Mouse (Mus musculus): ENCODE measurements around the gene Hip1r.

The Hip1r gene

GRCm38 (mm10) chr5:124017941-124018340 is 44.5 kb downstream of the Hip1r start:
- DNase-seq (ENCODE audit: low spot score) = no peak

- DNase-seq (ENCODE audit: low spot score) = no peak
These were observed 45.2 kb downstream of the Hip1r start for GRCm38 (mm10) chr5:124018651-124019050.

GRCm38 (mm10) chr5:124019348-124020216 is 46.2 kb downstream of the Hip1r start:
- peak; percentile 27 for DNase-seq (ENCODE audit: low spot score)

GRCm38 (mm10) chr5:124021148-124021547 is 47.7 kb downstream of the Hip1r start:
- DNase-seq (ENCODE audit: low spot score) = peak; percentile 64

- DNase-seq (ENCODE audit: low spot score) = no peak
These were observed 48.3 kb downstream of the Hip1r start for GRCm38 (mm10) chr5:124021701-124022100.

- DNase-seq (ENCODE audit: low spot score) = no peak
These were observed 48.9 kb downstream of the Hip1r start for GRCm38 (mm10) chr5:124022365-124022764.

GRCm38 (mm10) chr5:124024677-124025076 is 51.2 kb downstream of the Hip1r start:
- DNase-seq (ENCODE audit: low spot score) = no peak

- no peak for DNase-seq (ENCODE audit: low spot score)
These were observed 51.7 kb downstream of the Hip1r start for GRCm38 (mm10) chr5:124025146-124025545.

GRCm38 (mm10) chr5:124025587-124026441 is 52.4 kb downstream of the Hip1r start:
- no peak for DNase-seq (ENCODE audit: low spot score)

- no peak for DNase-seq (ENCODE audit: low spot score)
These were observed 53.1 kb downstream of the Hip1r start for GRCm38 (mm10) chr5:124026568-124026967.

GRCm38 (mm10) chr5:124027702-124028470 is 54.5 kb downstream of the Hip1r start:
- peak; percentile 25 for DNase-seq (ENCODE audit: low spot score)

- DNase-seq (ENCODE audit: low spot score) = no peak
These were observed 55.3 kb downstream of the Hip1r start for GRCm38 (mm10) chr5:124028680-124029079.

- no peak for DNase-seq (ENCODE audit: low spot score)
These were observed 56.0 kb downstream of the Hip1r start for GRCm38 (mm10) chr5:124029220-124030035.

- no peak for DNase-seq (ENCODE audit: low spot score)
These were observed 57.1 kb downstream of the Hip1r start for GRCm38 (mm10) chr5:124030386-124031067.

- DNase-seq (ENCODE audit: low spot score) = peak; percentile 50
These were observed 57.9 kb downstream of the Hip1r start for GRCm38 (mm10) chr5:124031068-124031955.

GRCm38 (mm10) chr5:124032001-124032508 is 58.6 kb downstream of the Hip1r start, which contains the start of gene Vps37b:
Gene Vps37b, minus strand, starts transcription at chr5:124032270.
- peak; percentile 87 for DNase-seq (ENCODE audit: low spot score)

- no peak for DNase-seq (ENCODE audit: low spot score)
These were observed 61.0 kb downstream of the Hip1r start for GRCm38 (mm10) chr5:124034471-124034870.

GRCm38 (mm10) chr5:124035406-124035805 is 62.0 kb downstream of the Hip1r start:
- DNase-seq (ENCODE audit: low spot score) = no peak

- DNase-seq (ENCODE audit: low spot score) = no peak
These were observed 62.4 kb downstream of the Hip1r start for GRCm38 (mm10) chr5:124035806-124036205.

Measured in yolk sac, embryonic 10.5 days (tissue).